Mouse (Mus musculus): ENCODE data around the gene Abtb1.

DNA sequence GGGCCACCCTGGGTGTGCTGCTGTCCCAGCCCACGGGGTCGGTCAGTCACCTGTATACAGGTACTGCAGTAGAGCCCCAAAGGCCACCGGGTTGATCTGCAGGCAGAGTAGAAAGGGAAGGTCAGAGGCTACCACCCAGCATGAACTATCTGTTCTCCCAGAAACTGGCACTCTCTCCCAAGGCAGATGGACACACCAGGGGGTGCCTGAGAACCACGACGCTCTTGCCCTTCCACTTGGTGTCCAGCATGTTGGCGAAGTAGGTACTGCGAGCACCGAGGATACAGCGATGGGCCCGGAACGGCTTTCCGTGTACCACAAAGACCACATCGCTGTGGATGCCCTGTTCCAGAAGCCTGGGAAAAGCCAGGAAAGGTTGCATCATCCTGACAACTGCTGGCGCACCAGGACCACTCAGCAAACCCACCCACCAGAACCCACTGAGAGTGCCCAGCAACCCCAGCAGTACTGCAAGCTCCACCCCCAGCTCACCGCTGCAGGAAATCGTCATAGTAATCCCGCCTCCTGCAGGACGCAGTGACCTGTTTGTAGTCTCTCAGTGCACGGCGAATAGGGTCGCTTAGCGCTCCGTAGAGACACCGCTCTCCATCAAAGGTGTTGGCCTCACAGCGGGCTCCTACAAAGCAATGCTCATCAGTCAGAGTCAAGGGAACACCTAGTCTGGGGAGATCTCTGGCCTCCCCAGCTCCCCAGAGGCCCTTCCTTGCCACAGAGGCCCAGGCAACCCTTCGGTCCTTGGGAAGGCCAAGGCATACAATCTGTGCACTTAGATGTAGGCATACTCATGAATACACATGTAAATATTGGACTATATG is 2.4 kb downstream of the Abtb1 start:
- TF ChIP-seq GATA1 (IDR thresholded peaks at IDR 0.05; ENCODE audit: borderline replicate concordance, low read length) (no peak), FLI1 (IDR thresholded peaks at IDR 0.05; ENCODE audit: low read length) (no peak)
